Mouse (Mus musculus) cerebellum, adult 2 months (tissue): ENCODE results near the gene Zfp146. TPM values are rescaled to one million over a fixed set of nuclear protein-coding genes. Genes with fewer than 3 reads are reported as not detected.
"Not testable (repeated sequence)": the region's sequence is repeated elsewhere in the genome, so short reads cannot be mapped to it uniquely, and the experiment has no call there.

Experiments
- DNase-seq, 2 experiments: peaks; one replicate each; pipeline ENCODE4 v3.0.0; 2021
- H3K27ac ChIP-seq: fragments of 200-500 bp; 2 replicates; pipeline ENCODE4 v1.5.1; 2012; ENCODE audit warnings: low read length, control low read depth, inconsistent platforms; ENCODE audit not compliant: insufficient read depth
- H3K27me3 ChIP-seq: fragments of 200-500 bp; 2 replicates; pipeline ENCODE4 v1.6.1; 2012; ENCODE audit warnings: inconsistent platforms, mild to moderate bottlenecking, low read length, moderate library complexity; ENCODE audit not compliant: control insufficient read depth, insufficient read depth
- H3K4me1 ChIP-seq: fragments of 200-500 bp; 2 replicates; pipeline ENCODE4 v1.6.1; 2011; ENCODE audit warnings: low read length; ENCODE audit not compliant: control insufficient read depth, insufficient read depth
- H3K4me3 ChIP-seq: fragments of 200-500 bp; replicated peaks from 2 replicates; pipeline ENCODE3; 2011; ENCODE audit warnings: mild to moderate bottlenecking, low read depth, low read length, control low read depth; ENCODE audit not compliant: insufficient read depth
- CTCF ChIP-seq: fragments of 200-500 bp; IDR thresholded peaks from 2 replicates; pipeline ENCODE4 v1.5.1; 2011; ENCODE audit warnings: low read depth, mild to moderate bottlenecking, control low read depth, low read length, moderate library complexity, borderline replicate concordance; ENCODE audit not compliant: insufficient read depth
- POLR2A ChIP-seq: fragments of 200-500 bp; IDR thresholded peaks from 2 replicates; pipeline ENCODE4 v1.6.1; 2011; ENCODE audit warnings: low read length, control low read depth, borderline replicate concordance; ENCODE audit not compliant: insufficient read depth
- WGBS: fragments of 180-500 bp; shearing (Covaris S2); methylation state at CpG from one replicate; pipeline ENCODE4 v1.1.7; 2018; 5-methylcytosine and 5-hydroxymethylcytosine counted together
- polyA plus RNA-seq: library from polyadenylated mRNA; depleted of rRNA; stranded (reverse); fragments of >200 nt; gene quantifications from 2 replicates; pipeline ENCODE4 v1.2.3, GENCODE M21; 2012; rRNA removed

Gene Zfp146
- polyA plus RNA-seq, 1 experiment: 38.0 TPM

- H3K4me3 ChIP-seq: peak overlapping the region; percentile 55
- TF ChIP-seq CTCF (no peak), POLR2A (no peak)
- 12% methylated on average over 8 of the region's 8 CpGs for WGBS
- no peak overlapping the region for H3K27ac ChIP-seq
- no peaks in the 10 kb centered on the region for H3K4me1 ChIP-seq
- no peaks in the 10 kb centered on the region for H3K27me3 ChIP-seq
- no peak for DNase-seq
Observed at GRCm38 (mm10) chr7:30143170-30143554, 26.4 kb downstream of the Zfp146 start.

- Histone ChIP-seq H3K4me3 (no peak overlapping the region), H3K27me3 (no peaks in the 10 kb centered on the region), H3K27ac (no peak overlapping the region), H3K4me1 (no peaks in the 10 kb centered on the region)
- no peak for TF ChIP-seq POLR2A
- TF ChIP-seq CTCF: no peak
- DNase-seq: peak; percentile 32 to 34
- 63% methylated on average over 10 of the region's 10 CpGs for WGBS
Observed at GRCm38 (mm10) chr7:30136826-30137225, 32.7 kb downstream of the Zfp146 start.

GRCm38 (mm10) chr7:30132396-30132795 lies 37.2 kb downstream of the Zfp146 start:
- Histone ChIP-seq H3K4me3 (no peak overlapping the region), H3K4me1 (no peaks in the 10 kb centered on the region), H3K27ac (no peak overlapping the region), H3K27me3 (no peaks in the 10 kb centered on the region)
- DNase-seq: no peak
- TF ChIP-seq POLR2A: no peak
- TF ChIP-seq CTCF: no peak
- WGBS: 92% methylated on average over 4 of the region's 4 CpGs

- H3K27me3 ChIP-seq: no peaks in the 10 kb centered on the region
- 97% methylated on average over 8 of the region's 8 CpGs for WGBS
- TF ChIP-seq POLR2A: no peak
- TF ChIP-seq CTCF: no peak
- DNase-seq: no peak
- H3K4me1 ChIP-seq: no peaks in the 10 kb centered on the region
- no peak overlapping the region for H3K4me3 ChIP-seq
- H3K27ac ChIP-seq: no peak overlapping the region
Observed at GRCm38 (mm10) chr7:30129900-30130299, 39.6 kb downstream of the Zfp146 start.

GRCm38 (mm10) chr7:30122188-30122530 lies 47.4 kb downstream of the Zfp146 start:
- WGBS: under 1% methylated on average over 15 of the region's 15 CpGs

GRCm38 (mm10) chr7:30121308-30122187 lies 48.0 kb downstream of the Zfp146 start, which contains the start of gene Zfp382:
Gene Zfp382, plus strand, starts transcription at chr7:30121942.
- under 1% methylated on average over 61 of the region's 61 CpGs for WGBS
- no peak for TF ChIP-seq CTCF
- TF ChIP-seq POLR2A: peak; percentile 92
- H3K4me1 ChIP-seq: no peaks in the 10 kb centered on the region
- peak within 1 kb of the TSS; percentile 87 for H3K4me3 ChIP-seq
- DNase-seq: peak; percentile 92 to 94
- H3K27ac ChIP-seq: peak within 1 kb of the TSS; percentile 60
- H3K27me3 ChIP-seq: no peaks in the 10 kb centered on the region

More at GRCm38 (mm10) chr7:30122188-30122530, 47.4 kb downstream of the Zfp146 start:
- Histone ChIP-seq H3K27me3 (no peaks in the 10 kb centered on the region), H3K4me1 (no peaks in the 10 kb centered on the region), H3K4me3 (peak overlapping the region; percentile 87), H3K27ac (peak overlapping the region; percentile 24; the same call in 1 of the 2 replicates)
- TF ChIP-seq CTCF (no peak), POLR2A (no peak)
- DNase-seq: no peak

- DNase-seq, H3K27ac ChIP-seq, H3K4me3 ChIP-seq, H3K4me1 ChIP-seq, H3K27me3 ChIP-seq: not testable (repeated sequence)
- 92% methylated on average over 12 of the region's 12 CpGs for WGBS
Observed at GRCm38 (mm10) chr7:30117935-30118334, 51.6 kb downstream of the Zfp146 start.

- TF ChIP-seq POLR2A (no peak), CTCF (no peak)
- H3K27ac ChIP-seq: no peak overlapping the region
- H3K27me3 ChIP-seq: no peaks in the 10 kb centered on the region
- no peak for DNase-seq
- 94% methylated on average over 5 of the region's 5 CpGs for WGBS
- no peak overlapping the region for H3K4me3 ChIP-seq
- H3K4me1 ChIP-seq: no peaks in the 10 kb centered on the region
Observed at GRCm38 (mm10) chr7:30116076-30116475, 53.5 kb downstream of the Zfp146 start.

Other genes starting within 250 kb of the Zfp146 start
- gene Zfp74, start 215.7 kb downstream of the Zfp146 start, polyA plus RNA-seq: 15.4 and 17.3 TPM in 2 replicates
- 3.3 and 4.2 TPM in 2 replicates for gene Zfp568, start 185.8 kb downstream of the Zfp146 start, polyA plus RNA-seq
- 14.8 and 18.3 TPM in 2 replicates for gene Zfp14, start 118.4 kb downstream of the Zfp146 start, polyA plus RNA-seq
- gene Zfp82, start 96.8 kb downstream of the Zfp146 start, polyA plus RNA-seq: 2.7 and 2.9 TPM in 2 replicates
- 0.27 and 0.65 TPM in 2 replicates for gene Gm26920, start 79.3 kb downstream of the Zfp146 start, polyA plus RNA-seq
- gene Zfp566, start 79.2 kb downstream of the Zfp146 start, polyA plus RNA-seq: 5.5 and 6.1 TPM in 2 replicates
- gene Zfp260, start 75.0 kb downstream of the Zfp146 start, polyA plus RNA-seq: 46.3 and 46.6 TPM in 2 replicates
- 7.1 and 8.3 TPM in 2 replicates for gene Zfp382, start 47.8 kb downstream of the Zfp146 start, polyA plus RNA-seq
- gene Cox7a1, start 14.4 kb upstream of the Zfp146 start, polyA plus RNA-seq: 24.7 and 32.0 TPM in 2 replicates
- gene Capns1, start 29.1 kb upstream of the Zfp146 start, polyA plus RNA-seq: 463 and 475 TPM in 2 replicates
- 167 and 182 TPM in 2 replicates for gene Polr2i, start 62.2 kb upstream of the Zfp146 start, polyA plus RNA-seq
- 134 and 147 TPM in 2 replicates for gene Tbcb, start 62.5 kb upstream of the Zfp146 start, polyA plus RNA-seq
- not detected in 2 replicates for gene Ovol3, start 66.0 kb upstream of the Zfp146 start, polyA plus RNA-seq
- gene Thap8, start 110.3 kb upstream of the Zfp146 start, polyA plus RNA-seq: 0.16 TPM in 1 of 2 replicates, not detected in the other
- gene Wdr62, start 110.7 kb upstream of the Zfp146 start, polyA plus RNA-seq: 3.8 and 4.6 TPM in 2 replicates
- gene Clip3, start 122.0 kb upstream of the Zfp146 start, polyA plus RNA-seq: 726 and 810 TPM in 2 replicates
- gene Alkbh6, start 139.0 kb upstream of the Zfp146 start, polyA plus RNA-seq: 197 and 214 TPM in 2 replicates
- gene Syne4, start 145.1 kb upstream of the Zfp146 start, polyA plus RNA-seq: 63.4 and 63.8 TPM in 2 replicates
- 0.57 and 0.73 TPM in 2 replicates for gene E130208F15Rik, start 152.0 kb upstream of the Zfp146 start, polyA plus RNA-seq
- 21.9 and 23.8 TPM in 2 replicates for gene Sdhaf1, start 154.1 kb upstream of the Zfp146 start, polyA plus RNA-seq
- gene Lrfn3, start 193.0 kb upstream of the Zfp146 start, polyA plus RNA-seq: 20.4 and 22.1 TPM in 2 replicates
- gene Tyrobp, start 244.0 kb upstream of the Zfp146 start, polyA plus RNA-seq: 23.5 and 32.5 TPM in 2 replicates